Mouse (Mus musculus) retina, postnatal 7 days (tissue): Measurements from ENCODE around the gene 2610028H24Rik.

ENCODE experiments used
- DNase-seq: peaks from one replicate; pipeline ENCODE4 v3.0.0-alpha.2; 2012; ENCODE audit warnings: low read depth, low spot score

The 2610028H24Rik gene

DNA sequence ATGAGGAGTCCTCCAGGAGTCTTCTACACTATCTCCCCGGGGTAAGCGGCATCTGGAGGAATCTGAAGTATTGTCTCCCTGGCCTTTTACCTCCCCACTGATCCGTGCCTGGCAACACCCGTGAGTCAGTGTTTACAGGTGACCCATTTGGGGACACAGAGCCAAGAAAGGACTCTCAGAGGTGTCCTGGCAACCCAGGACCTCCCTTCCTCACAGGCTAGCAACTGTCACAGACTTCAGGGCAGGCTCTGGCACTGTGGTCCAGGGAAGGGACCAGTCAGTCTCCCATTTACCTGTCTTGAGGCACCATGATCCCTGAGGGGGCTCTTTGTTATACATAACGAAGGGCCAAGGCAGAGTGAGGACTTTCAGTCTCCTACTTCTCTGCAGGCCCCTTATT lies at the start of gene 2610028H24Rik:
Gene 2610028H24Rik (plus strand): TSS at position 231 of the 400 bp plus-strand sequence.
- DNase-seq, result no peak

DNA sequence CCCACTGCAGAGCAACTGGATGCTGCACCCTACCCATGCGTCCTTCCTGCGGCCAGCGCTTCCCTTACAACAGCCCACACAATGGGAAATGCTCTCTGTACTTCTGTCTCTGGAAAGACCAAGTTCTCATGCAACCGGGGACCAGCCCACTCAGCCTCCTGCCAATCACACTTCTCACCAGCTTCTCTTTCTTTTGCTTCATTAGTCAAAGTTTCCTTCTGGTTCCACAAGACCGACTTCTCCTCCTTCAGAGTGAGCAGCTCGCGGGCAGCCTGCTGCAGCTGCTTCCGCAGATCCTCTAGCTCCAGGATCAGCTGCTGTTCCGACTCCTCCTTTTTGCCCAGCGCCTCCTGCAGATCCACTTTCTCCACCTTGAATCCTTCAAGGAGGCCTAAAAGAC lies 40.4 kb upstream of the 2610028H24Rik start:
- DNase-seq, result no peak

DNA sequence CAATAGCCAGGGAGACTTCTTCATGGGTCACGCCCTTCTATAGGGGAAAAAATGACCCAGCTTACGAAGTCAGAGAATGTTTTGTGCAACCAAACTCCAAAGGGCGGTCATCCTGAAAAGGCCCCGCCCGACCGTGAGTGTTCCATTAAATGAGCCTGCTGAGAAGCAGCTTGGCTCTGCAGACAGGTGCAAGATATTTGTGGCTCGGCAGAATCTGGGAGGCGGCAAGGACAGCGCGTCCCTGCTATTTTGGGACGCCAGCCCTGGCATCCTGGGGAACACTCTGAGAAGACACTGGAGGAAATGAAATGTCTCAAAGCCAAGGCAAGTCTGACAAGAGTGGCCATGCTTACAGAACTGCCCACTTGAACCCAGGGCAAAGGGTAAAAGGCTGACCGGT lies 32.1 kb upstream of the 2610028H24Rik start:
- no peak for DNase-seq

DNA sequence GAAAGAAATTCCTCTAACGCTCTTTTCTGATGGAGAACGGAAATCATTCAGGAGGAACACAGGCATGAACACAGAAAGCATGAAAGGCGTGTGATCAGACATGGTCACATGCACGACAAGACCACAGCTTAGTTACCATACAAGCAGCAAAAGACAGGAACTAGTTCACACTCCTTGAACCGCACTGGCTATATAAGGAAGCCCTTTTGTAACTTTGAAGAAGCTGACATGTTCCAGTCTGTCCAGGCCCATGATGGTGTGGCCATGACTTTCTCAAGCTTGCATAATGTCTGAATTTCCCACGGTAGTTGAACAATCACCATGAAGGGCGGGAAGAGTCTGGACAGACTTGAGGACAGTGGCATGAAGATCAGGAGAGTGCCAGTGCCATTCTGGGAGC lies 23.2 kb upstream of the 2610028H24Rik start:
- DNase-seq, result no peak

DNA sequence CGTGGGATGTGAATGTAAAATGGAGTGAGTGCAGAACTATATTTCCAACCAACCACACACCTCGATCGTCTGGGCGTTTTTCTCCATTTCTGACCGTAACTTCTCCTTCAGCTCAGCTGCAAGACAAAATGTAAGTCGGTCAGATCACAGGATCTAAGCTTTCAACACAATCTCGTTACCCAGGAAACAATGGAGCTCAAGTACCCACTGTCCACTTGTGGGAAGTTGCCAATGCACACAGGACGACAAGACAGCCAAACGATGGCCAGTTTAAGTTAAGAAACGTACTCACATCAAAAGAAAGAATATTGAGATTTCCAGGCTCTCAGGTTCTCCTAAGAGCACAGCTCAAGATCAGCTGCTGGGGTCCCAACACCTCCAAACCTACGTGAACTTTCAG lies 15.0 kb upstream of the 2610028H24Rik start:
- DNase-seq, result no peak

DNA sequence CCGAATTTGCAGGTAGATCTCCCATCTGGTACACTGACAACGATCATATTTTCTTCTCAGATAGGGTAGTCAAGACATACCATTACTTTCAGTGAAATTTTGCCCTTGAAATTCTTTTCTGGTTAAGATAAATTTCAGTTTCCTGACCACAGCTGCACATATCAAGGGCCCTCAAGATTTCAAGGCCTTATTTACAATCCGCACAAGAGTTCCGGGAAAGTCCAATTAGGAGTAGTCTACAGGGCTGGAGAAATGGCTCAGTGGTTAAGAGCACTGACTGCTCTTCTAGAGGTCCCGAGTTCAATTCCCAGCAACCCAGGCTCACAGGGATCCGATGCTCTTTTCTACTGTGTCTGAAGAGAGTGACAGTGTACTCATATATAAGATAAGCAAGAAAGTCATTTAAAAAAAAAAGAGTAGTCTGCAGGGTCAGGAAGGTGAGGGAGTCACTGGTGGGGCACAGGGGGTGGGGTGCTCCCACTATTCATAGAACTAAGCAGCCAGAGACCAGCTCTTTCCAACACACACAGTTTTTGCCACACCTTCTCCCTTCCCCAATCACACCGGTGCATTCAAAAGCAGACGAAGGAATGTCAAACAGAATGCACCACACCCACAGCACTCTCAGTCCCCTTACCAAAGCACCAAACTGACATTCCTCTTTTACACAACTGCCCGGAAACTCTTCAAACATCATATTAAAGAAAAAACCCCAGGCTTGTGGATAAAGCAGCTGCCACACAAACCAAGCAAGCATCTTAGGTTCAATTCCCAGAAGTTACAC lies 9.6 kb upstream of the 2610028H24Rik start:
- DNase-seq, result no peak

DNA sequence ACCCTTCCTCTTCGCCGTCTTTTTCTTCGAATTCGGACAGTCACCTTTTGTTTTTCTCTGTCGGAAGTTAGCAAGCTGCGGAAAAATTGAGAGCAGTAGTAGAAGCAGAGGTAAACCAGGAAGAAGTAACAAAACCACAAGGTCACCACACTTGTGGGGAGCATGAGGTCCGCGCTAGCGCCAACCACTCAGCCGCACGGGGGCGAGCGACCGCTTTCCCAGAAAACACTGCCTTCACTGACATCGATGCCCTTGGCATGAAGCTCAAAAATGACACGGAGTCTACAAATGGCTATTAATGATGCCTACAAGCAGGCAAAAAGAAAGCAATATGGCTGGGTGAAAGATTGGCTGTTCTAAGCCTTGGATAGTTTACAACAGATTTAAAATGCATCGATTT lies 8.6 kb upstream of the 2610028H24Rik start, which contains the start of gene AC141477.1:
Gene AC141477.1 (minus strand): TSS at position 164 of the 400 bp plus-strand sequence.
- DNase-seq, result no peak

DNA sequence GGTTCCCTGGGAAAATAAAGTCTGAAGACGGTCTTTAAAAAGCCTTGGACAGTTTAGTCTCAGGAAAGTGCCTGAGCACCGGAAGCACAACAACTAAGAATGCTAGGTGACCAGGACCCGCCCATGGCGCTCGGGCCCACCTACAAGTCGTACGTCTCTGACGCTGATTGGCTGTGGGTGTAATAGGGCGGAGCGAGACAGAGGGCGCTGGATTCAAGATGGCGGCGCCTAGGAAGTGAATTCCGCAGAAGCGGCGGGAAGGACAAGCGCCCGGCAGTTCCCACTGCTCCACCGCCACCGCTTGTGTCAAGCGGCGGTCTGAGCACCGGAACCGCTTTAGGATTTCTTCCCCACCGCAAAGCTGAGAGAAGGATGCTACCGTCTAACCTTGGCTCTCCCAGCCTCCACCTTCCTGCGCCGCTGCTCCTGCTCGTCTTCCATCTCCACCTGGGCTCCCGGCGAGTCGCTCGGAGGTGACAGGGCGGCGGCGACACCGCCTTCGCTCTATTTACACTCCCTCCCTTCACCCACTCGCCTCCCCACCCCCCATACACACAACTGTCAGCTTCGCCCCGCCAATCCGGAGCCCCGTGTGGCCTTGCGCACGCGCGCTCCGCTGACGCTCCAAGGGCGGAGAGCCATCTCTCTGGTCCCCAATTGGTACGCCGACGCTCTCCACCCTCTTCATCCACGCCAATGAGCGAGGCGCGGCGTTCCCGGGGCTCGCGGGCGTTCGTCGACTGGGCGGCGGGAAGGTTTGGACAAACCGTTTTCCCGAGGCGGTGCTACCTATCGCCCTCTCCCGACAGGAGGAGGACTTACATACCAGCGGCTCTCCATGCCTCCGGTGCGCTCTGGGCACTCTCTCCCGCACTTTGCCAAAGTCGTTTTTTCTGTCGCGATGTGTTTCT lies 6.4 kb upstream of the 2610028H24Rik start, which contains the start of gene Pcnt:
Gene Pcnt (minus strand): TSS at position 609 of the 911 bp plus-strand sequence.
- DNase-seq, result peak; percentile 96

DNA sequence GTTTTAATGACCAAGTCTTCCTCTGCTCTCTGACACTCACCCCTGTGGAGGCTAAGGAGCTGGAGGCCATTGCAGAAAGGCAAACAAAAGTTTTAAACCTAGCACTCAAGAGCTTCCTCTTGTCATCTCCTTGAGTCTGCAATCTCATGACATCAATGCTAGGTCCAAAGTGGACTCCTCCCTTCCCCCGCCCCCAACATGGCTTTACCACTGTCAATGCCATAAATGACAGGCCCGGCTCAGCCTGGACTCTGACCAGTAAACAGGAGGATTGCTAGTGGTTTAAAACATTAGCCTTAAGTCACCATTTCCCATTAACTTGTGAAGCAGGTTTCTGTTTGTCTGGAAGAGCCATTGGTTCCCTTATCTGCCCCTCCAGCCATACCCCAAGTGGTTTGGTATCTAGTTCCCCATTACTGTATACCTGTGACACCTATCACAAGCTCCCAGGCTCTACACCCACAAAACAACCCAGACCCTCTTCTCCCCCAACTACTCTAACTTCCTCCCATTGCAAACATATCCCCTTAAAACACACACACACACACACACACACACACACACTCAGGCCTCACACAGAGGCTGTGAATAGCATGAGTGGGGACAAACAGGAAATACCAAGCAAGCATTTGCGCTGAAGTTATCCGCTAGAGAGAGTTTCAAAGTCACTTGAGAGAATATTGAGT lies 2.7 kb upstream of the 2610028H24Rik start:
- no peak for DNase-seq

DNA sequence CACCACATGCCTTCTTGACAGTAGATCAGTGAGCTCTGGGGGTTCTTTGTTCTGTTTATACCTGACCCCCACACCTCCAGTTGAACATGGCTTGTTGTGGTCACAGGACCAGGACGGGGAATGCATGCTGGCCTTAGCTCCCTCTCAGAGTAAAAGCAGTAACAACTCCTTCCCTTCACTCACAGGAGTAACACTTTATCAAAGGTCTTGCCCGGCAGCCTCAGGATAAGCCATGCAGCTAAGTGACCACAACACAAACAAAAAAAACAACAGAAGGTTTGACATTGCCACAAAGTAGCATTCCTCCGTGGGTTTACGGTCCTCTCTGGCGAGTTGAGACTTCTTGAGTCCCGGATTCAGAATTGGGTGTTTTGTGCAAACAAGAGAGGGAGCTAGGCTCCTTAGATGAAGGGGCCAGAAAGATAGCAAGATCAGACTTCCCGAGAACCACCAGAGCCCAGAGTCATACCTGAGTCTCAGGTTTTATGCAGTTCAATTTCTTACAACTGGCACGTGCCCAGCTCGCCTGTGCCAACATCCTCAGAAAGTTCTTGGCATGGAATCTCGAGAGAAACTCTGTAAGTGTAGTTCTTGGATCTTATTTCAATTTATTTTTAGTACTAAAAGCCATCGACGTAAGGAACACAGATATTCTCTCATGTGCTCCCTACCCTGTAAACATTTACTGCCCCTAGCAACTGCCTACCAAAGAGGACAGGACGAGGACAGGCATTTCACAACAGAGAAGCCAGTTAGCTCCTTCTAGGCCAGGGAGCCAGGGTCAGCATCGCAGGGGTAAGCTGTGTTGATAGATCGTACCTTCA lies 1.3 kb upstream of the 2610028H24Rik start:
- no peak for DNase-seq

DNA sequence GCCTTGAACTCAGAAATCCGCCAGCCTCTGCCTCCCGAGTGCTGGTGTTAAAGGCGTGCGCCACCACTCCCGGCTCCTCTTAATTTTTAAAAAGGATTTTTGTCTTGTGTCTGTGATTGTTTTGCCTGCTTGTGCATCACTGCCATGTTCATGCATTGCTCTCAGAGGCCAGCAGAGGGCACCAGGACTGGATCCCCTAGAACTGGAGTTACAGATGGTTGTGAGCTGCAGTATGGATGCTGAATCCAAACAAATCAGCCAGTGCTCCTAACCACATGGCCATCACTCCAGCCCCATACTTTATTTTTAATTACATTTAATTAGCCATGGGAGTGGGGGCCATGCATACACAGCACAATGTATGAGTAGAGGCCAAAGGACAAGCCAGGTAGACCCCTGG lies 6.4 kb downstream of the 2610028H24Rik start:
- peak; percentile 43 for DNase-seq

DNA sequence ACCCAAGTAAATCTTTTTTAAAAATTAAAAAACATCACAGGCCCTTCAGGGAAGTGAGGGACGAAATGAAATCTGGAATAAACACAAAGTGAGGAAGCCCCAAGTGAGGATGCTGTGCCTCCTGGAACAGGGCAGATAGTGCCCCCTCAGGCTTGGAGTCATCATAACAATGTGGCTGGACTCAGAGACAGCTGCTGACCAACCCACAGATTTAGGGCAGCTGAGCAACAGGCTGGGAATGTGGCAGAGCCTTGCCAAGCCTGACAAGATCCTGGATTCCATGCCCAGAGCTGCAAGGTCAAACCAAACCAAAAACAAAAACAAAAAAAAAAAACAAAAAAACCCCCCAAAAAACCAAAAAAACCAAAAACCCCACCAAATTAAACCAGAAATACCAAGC lies 12.4 kb downstream of the 2610028H24Rik start:
- DNase-seq, result no peak

DNA sequence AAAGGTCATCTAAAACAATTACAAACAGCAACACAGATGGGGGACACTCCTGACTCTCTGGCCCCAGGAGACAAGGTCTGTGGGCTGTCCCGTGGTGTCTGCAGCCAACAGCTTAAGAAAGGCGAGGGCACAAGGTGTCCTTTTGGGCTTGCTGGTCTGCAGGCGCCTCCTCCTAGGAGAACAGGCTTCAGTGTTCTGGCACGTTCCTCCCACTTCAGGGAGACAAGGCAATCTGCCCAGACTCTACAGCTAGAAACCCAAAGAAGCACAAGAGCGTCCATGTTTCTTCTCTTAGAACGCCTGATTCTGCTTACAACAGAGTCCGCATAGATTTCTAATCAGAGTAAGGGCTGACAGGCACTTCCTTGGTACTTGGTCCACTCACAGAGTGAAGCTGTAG lies 13.4 kb downstream of the 2610028H24Rik start:
- DNase-seq, result no peak

DNA sequence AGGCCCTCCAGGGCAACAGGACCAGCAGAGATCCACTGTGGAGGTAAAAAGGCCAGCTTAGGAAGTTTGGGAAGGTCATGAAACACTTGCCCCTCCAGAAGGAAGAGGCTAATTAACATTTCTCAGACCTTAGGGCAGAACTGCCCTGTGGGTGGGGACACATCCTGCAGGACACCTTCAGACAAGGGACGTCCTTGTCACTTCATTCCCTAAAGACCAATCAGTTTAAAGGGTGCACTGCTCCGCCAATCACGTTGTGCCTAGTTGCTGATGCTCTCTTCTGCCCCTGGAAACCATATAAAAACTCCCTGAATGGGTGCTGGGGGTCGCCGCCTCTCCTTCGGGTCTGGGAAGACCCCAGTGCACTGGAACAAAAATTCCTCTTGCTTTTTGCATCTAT lies 13.8 kb downstream of the 2610028H24Rik start:
- DNase-seq, result no peak

DNA sequence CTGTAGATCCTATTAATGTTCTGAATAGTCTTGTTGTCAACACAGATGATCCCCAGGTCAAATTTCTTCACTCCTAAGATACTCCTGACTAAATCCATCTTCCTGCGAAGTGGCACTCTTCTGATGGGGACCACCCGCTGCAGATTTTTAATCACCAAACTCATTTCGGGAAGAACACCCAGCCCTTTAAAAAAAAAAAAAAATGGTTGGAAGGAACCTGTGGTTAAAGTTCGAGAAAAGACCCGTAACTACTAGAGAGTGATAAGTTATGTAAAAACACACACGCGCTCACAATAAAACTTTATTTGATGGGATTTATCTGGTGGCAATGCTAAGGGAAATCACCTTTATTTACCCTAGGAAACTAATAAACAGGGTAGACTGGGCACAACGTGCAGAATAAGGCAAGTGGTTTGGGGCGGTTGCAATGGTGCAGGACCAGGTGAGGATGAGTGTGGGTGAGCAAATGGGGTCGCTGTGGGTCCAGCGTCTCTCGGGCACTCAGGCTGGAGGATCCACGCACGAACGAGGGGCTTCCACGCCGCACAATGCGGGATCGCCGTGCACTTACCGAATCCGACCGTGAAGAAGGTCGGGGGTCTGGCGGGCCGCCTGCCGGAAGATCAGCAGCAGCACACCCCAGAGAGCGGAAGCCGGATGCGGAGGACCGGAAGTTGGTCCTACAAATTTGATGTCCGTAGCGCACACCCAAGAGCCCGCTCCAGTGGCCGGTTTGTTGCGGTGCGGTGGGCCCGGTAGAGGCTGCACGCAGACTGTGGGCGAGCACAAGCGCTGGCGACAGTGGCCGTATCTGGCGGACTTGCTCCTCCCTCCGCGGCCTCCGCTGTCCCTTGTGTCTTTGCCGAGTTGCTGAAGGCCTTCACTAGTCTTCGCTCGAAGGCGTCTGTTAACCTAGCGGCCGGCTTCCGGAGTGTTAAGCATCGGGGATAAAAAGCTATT lies 19.6 kb downstream of the 2610028H24Rik start, which contains the start of the genes Mcm3ap and Ybey:
Gene Mcm3ap (plus strand): TSS at position 725 of the 960 bp plus-strand sequence.
Gene Ybey (minus strand): TSS at position 912 of the 960 bp plus-strand sequence.
- DNase-seq, result peak; percentile 86

DNA sequence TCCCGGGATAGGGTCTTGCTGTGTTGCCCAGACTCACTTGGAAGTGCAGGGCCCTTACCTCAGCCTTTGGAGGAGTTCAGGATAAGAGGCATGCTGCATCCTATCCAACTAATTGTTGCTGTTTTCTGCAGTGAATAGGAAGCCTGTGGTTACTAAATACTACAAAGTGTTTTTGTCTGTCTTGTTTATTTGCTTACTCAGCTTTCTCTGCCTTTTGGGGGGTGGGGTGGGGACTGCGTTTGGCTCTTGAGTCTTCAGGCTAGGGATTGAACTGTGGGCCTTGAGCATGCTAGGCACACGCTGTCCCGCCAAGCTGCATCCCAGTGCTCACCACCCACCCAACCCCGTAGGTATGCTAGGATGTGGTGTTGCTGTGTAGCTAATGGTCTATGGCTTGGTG lies 24.9 kb downstream of the 2610028H24Rik start:
- no peak for DNase-seq

DNA sequence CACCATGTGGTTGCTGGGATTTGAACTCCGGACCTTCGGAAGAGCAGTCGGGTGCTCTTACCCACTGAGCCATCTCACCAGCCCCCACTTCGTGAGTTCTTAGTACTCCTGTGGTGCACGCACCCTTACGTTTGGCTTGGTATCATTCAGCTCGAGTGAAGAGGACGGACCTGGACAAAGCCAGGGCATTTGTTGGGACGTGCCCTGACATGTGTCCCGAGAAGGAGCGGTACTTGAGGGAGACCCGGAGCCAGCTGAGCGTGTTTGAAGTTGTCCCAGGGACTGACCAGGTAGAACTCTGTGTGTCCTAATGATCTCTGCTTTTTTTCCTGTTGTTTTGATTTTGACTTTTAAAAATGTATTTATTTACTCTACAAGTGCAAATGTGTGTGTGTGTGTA lies 32.0 kb downstream of the 2610028H24Rik start:
- no peak for DNase-seq

DNA sequence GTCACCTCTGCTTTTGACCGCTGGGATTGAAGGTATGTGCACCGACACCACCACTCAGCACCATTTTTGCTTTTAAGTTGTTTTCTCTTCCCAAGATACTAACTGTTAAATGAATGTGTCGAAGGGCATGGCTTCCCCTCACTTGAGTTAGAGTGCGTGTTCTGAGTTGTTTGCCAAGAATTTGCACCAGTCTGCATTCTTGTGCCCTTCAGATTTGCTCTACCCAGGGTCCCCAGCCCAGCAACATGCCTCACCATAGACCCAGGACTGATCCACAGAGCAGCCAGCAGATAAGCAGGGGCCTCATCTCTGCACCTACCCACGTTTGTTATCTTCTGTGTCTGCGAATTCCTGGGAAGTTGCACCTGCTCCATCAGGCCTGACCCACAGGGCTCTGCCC lies 32.6 kb downstream of the 2610028H24Rik start:
- DNase-seq, result no peak

DNA sequence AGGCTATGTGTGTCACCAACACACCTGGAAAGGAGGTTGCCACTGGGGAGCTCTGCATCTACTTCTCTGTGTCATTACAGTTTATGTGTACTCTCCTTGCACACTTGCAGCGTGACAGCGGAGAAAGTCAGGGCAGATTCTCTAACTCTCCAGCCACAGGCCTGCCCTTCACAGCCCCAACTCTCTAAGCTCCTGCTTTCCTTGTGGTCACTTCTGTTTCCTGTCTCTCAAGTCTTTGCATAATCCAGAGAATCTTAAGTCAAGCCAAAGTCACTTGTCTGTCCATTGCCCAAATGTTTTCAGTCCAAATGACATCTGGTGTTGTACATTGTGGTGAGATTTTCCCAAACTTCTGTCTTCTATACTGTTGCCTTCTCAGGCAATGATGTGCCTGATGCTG lies 37.4 kb downstream of the 2610028H24Rik start:
- no peak for DNase-seq

DNA sequence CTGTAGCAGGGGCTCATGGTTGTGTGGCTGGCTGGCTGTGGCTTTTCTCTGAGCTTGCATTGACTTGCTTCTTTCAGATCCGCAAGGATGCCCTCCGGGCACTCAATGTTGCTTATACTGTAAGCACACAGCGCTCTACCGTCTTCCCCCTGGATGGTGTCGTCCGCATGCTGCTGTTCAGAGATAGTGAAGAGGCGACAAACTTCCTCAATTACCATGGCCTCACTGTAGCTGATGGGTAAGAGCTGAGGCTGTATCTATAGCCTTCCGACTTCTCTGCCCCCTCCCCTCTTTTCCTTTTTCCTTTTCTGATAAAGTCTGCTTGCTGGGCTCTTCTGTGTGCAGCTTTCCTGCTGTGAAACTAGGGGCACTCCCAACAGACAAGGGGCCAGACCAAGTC lies 39.4 kb downstream of the 2610028H24Rik start:
- DNase-seq, result no peak
